Mouse (Mus musculus) yolk sac, embryonic 10.5 days (tissue): ENCODE measurements around the gene Lrrc42.

Source experiments
- DNase-seq: peaks from one replicate; pipeline ENCODE4 v3.0.0-alpha.2; 2017; ENCODE audit warnings: low spot score

Gene Lrrc42

GRCm38 (mm10) chr4:107253125-107254091 lies at the start of gene Lrrc42, which contains the start of gene Hspb11:
Gene Lrrc42, minus strand, starts transcription at chr4:107253532.
Gene Hspb11, plus strand, starts transcription at chr4:107253593.
- peak; percentile 99 for DNase-seq

GRCm38 (mm10) chr4:107302832-107303231 lies 49.5 kb upstream of the Lrrc42 start:
- peak; percentile 16 for DNase-seq

GRCm38 (mm10) chr4:107302221-107302620 lies 48.9 kb upstream of the Lrrc42 start:
- DNase-seq: no peak

- no peak for DNase-seq
Observed at GRCm38 (mm10) chr4:107300902-107301555, 47.7 kb upstream of the Lrrc42 start.

- no peak for DNase-seq
Observed at GRCm38 (mm10) chr4:107300371-107300770, 47.0 kb upstream of the Lrrc42 start.

GRCm38 (mm10) chr4:107299779-107300340 lies 46.5 kb upstream of the Lrrc42 start:
- no peak for DNase-seq

- DNase-seq: no peak
Observed at GRCm38 (mm10) chr4:107298071-107298606, 44.8 kb upstream of the Lrrc42 start.

- peak; percentile 44 for DNase-seq
Observed at GRCm38 (mm10) chr4:107292273-107292662, 38.9 kb upstream of the Lrrc42 start.

- no peak for DNase-seq
Observed at GRCm38 (mm10) chr4:107291611-107292272, 38.4 kb upstream of the Lrrc42 start.

- DNase-seq: no peak
Observed at GRCm38 (mm10) chr4:107287517-107287916, 34.2 kb upstream of the Lrrc42 start.

GRCm38 (mm10) chr4:107286386-107286785 lies 33.1 kb upstream of the Lrrc42 start:
- no peak for DNase-seq

GRCm38 (mm10) chr4:107285446-107286200 lies 32.3 kb upstream of the Lrrc42 start:
- no peak for DNase-seq

- DNase-seq: no peak
Observed at GRCm38 (mm10) chr4:107280843-107281475, 27.6 kb upstream of the Lrrc42 start.

GRCm38 (mm10) chr4:107278188-107278707 lies 24.9 kb upstream of the Lrrc42 start:
- DNase-seq: no peak

- DNase-seq: peak; percentile 28
Observed at GRCm38 (mm10) chr4:107274511-107274910, 21.2 kb upstream of the Lrrc42 start.

- no peak for DNase-seq
Observed at GRCm38 (mm10) chr4:107273683-107274082, 20.4 kb upstream of the Lrrc42 start.

GRCm38 (mm10) chr4:107260001-107260400 lies 6.7 kb upstream of the Lrrc42 start:
- no peak for DNase-seq

GRCm38 (mm10) chr4:107254414-107254813 lies 1.1 kb upstream of the Lrrc42 start:
- no peak for DNase-seq

- no peak for DNase-seq
Observed at GRCm38 (mm10) chr4:107252522-107252921, 810 bp downstream of the Lrrc42 start.

- no peak for DNase-seq
Observed at GRCm38 (mm10) chr4:107250494-107250893, 2.8 kb downstream of the Lrrc42 start.
